Mouse (Mus musculus) ES-E14 (cell line): Measurements from ENCODE around the gene Dcdc2a. TPM values are rescaled to one million over a fixed set of nuclear protein-coding genes. Genes with fewer than 3 reads are reported as not detected.

Experiments
- DNase-seq: peaks from one replicate; pipeline ENCODE4 v3.0.0-alpha.2; 2013; ENCODE audit warnings: low read depth, low spot score
- H3K27ac ChIP-seq: 2 replicates; pipeline ENCODE4 v1.5.1; 2012; ENCODE audit warnings: low read depth, mild to moderate bottlenecking, low read length, moderate library complexity, mixed read lengths; ENCODE audit not compliant: poor library complexity, insufficient read depth, severe bottlenecking
- H3K36me3 ChIP-seq: 2 replicates; pipeline ENCODE4 v1.6.1; 2012; ENCODE audit warnings: mild to moderate bottlenecking, low read length, moderate library complexity, mixed read lengths; ENCODE audit not compliant: control insufficient read depth, poor library complexity, insufficient read depth, severe bottlenecking
- H3K4me1 ChIP-seq, 2 experiments: fragments of 150-350 bp in 1 of 2; sonication (generic) in 1 of 2; 2 replicates each; pipeline ENCODE4 v1.6.1; 2012; ENCODE audit warnings: low read length in 2 of 2, mild to moderate bottlenecking in 1 of 2, mixed read lengths in 1 of 2; ENCODE audit not compliant: control insufficient read depth in 2 of 2, insufficient read depth in 2 of 2, poor library complexity in 1 of 2
- H3K4me3 ChIP-seq, 2 experiments: fragments of 150-350 bp in 1 of 2; sonication (generic) in 1 of 2; 2 replicates each; pipeline ENCODE4 v1.5.1; 2012; ENCODE audit warnings: low read length in 2 of 2, low read depth in 1 of 2, mild to moderate bottlenecking in 1 of 2, mixed read lengths in 1 of 2; ENCODE audit not compliant: insufficient read depth in 1 of 2, poor library complexity in 1 of 2, severe bottlenecking in 1 of 2
- H3K9ac ChIP-seq: 2 replicates; pipeline ENCODE4 v1.6.1; 2012; ENCODE audit warnings: low read depth, mild to moderate bottlenecking, low read length, mixed read lengths; ENCODE audit not compliant: poor library complexity, insufficient read depth, severe bottlenecking
- H3K9me3 ChIP-seq: fragments of 150-350 bp; sonication (generic); 2 replicates; pipeline ENCODE4 v1.6.1; 2012; ENCODE audit warnings: low read depth, mild to moderate bottlenecking, low read length; ENCODE audit not compliant: control insufficient read depth, insufficient read depth
- CHD2 ChIP-seq: IDR thresholded peaks from 2 replicates; pipeline ENCODE4 v1.6.1; 2014; ENCODE audit warnings: mild to moderate bottlenecking, low read depth, low read length, inconsistent platforms
- HCFC1 ChIP-seq: IDR thresholded peaks from 2 replicates; pipeline ENCODE4 v1.6.1; 2012; ENCODE audit warnings: low read length, inconsistent platforms, borderline replicate concordance; ENCODE audit not compliant: insufficient read depth
- MAFK ChIP-seq: IDR thresholded peaks from 2 replicates; pipeline ENCODE4 v1.6.1; 2014; ENCODE audit warnings: mild to moderate bottlenecking, low read depth, low read length, inconsistent platforms; ENCODE audit not compliant: insufficient read depth
- ZC3H11A ChIP-seq: IDR thresholded peaks from 2 replicates; pipeline ENCODE4 v1.6.1; 2012; ENCODE audit warnings: low read depth, mild to moderate bottlenecking, inconsistent platforms, low read length, borderline replicate concordance
- ZNF384 ChIP-seq: IDR thresholded peaks from 2 replicates; pipeline ENCODE4 v1.6.1; 2012; ENCODE audit warnings: low read depth, low read length, inconsistent platforms
- in situ Hi-C, 2 experiments: fragments of 600-800 bp; cut with MboI; formaldehyde crosslinking; loops; one replicate each; pipeline ENCODE4 v1.15.1; 2025; ENCODE audit warnings: low sequenced_read_pairs in 2 of 2, inconsistent platforms in 1 of 2; ENCODE audit not compliant: unreplicated experiment in 2 of 2
- total RNA-seq: library from RNA; depleted of rRNA; stranded (reverse); fragments of 300-350 nt; gene quantifications from 2 replicates; pipeline ENCODE4 v1.2.3, GENCODE M21; 2012

The Dcdc2a gene
- total RNA-seq, 1 experiment = 0.67 TPM

DNA sequence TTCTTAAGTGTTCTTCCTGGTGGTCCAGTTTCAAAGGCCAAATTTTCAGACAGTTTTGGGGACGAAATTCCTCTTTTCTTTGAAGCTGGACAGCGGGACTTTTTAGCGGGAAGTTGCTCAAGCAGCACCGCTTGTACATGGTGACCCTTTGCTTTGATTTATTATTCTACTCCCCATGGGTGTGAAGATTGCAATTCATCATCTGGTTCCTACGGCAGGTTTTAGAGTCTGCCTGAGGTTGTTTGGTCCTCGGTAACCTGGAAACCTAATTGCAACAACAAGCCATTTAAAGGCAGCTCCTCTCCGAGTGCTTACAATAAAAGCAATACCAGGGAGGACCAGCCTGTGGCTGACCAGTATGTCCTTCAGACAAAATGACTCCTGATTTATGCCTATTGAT is 21.5 kb downstream of the Dcdc2a start:
- Histone ChIP-seq H3K9ac (no peak overlapping the region), H3K4me3 (no peak overlapping the region), H3K4me1 (no peaks in the 10 kb centered on the region), H3K9me3 (no peaks in the 10 kb centered on the region), H3K36me3 (no peaks in the 10 kb centered on the region), H3K27ac (no peak overlapping the region)
- no peak for TF ChIP-seq CHD2
- DNase-seq = no peak
- in situ Hi-C loops = no loop called here

GRCm38 (mm10) chr13:25083144-25083572 is 27.4 kb downstream of the Dcdc2a start:
- H3K27ac ChIP-seq = no peak overlapping the region
- DNase-seq = no peak
- H3K4me3 ChIP-seq = no peak overlapping the region
- H3K9ac ChIP-seq = no peak overlapping the region
- H3K9me3 ChIP-seq = no peaks in the 10 kb centered on the region
- H3K36me3 ChIP-seq = no peaks in the 10 kb centered on the region
- H3K4me1 ChIP-seq = no peaks in the 10 kb centered on the region
- TF ChIP-seq ZNF384 (no peak), CHD2 (no peak), HCFC1 (no peak), MAFK (no peak), ZC3H11A (no peak)
- in situ Hi-C loops = no loop called here

DNA sequence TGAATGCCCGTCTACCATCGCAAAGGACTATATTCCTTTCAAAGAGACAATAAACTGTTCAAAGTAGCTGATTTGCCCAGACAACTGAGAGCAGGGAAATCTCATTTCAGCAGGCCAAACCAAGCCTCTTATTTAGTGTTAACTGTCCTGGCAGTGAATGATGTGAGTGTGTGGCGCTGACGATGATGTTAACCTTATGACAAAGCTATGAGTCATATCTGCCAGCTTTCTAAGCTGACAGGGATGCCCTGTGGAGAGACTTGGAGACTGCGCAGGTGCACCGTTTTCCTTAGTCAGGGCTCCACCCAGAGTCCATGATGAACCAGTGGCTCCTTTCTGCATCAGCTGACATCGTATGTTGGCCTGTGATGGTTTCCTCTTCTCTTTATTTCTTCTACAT is 29.3 kb downstream of the Dcdc2a start:
- Histone ChIP-seq H3K9me3 (no peaks in the 10 kb centered on the region), H3K9ac (no peak overlapping the region), H3K4me1 (no peaks in the 10 kb centered on the region), H3K36me3 (no peaks in the 10 kb centered on the region), H3K4me3 (no peak overlapping the region), H3K27ac (no peak overlapping the region)
- DNase-seq = no peak
- in situ Hi-C loops = no loop called here
- TF ChIP-seq ZNF384 (no peak), HCFC1 (no peak), MAFK (no peak), CHD2 (no peak), ZC3H11A (no peak)

- H3K4me1 ChIP-seq = no peaks in the 10 kb centered on the region
- H3K9me3 ChIP-seq = no peaks in the 10 kb centered on the region
- in situ Hi-C loops = no loop called here
- H3K4me3 ChIP-seq = no peak overlapping the region
- H3K9ac ChIP-seq = no peak overlapping the region
- no peaks in the 10 kb centered on the region for H3K36me3 ChIP-seq
- no peak for DNase-seq
- no peak for TF ChIP-seq ZNF384
- no peak for TF ChIP-seq CHD2
- TF ChIP-seq MAFK = no peak
- H3K27ac ChIP-seq = no peak overlapping the region
Observed at GRCm38 (mm10) chr13:25091347-25091746, 35.5 kb downstream of the Dcdc2a start.

GRCm38 (mm10) chr13:25093776-25094175 is 38.0 kb downstream of the Dcdc2a start:
- H3K9ac ChIP-seq = no peak overlapping the region
- TF ChIP-seq ZNF384 = no peak
- TF ChIP-seq ZC3H11A = no peak
- no peak for TF ChIP-seq MAFK
- TF ChIP-seq CHD2 = no peak
- no peak for TF ChIP-seq HCFC1
- no peak overlapping the region for H3K27ac ChIP-seq
- H3K36me3 ChIP-seq = no peaks in the 10 kb centered on the region
- no peaks in the 10 kb centered on the region for H3K9me3 ChIP-seq
- no peak for DNase-seq
- no peak overlapping the region for H3K4me3 ChIP-seq
- in situ Hi-C loops = no loop called here
- H3K4me1 ChIP-seq = no peaks in the 10 kb centered on the region
